Mouse (Mus musculus) ES-E14 (cell line): ENCODE measurements at regions not wholly inside any gene's neighbourhood (a gene's known extent, or its start where the extent isn't known, plus 50 kb on each side); places are given as distances from the start of the nearest gene placed in this dataset.
A peak's percentile ranks its signal among the peaks of the same experiment; 100 is the strongest.

Experiments
- DNase-seq: peaks from one replicate; pipeline ENCODE4 v3.0.0-alpha.2; 2013; ENCODE audit warnings: low read depth, low spot score
- H3K27ac ChIP-seq: 2 replicates; pipeline ENCODE4 v1.5.1; 2012; ENCODE audit warnings: low read depth, mild to moderate bottlenecking, low read length, moderate library complexity, mixed read lengths; ENCODE audit not compliant: poor library complexity, insufficient read depth, severe bottlenecking
- H3K36me3 ChIP-seq: 2 replicates; pipeline ENCODE4 v1.6.1; 2012; ENCODE audit warnings: mild to moderate bottlenecking, low read length, moderate library complexity, mixed read lengths; ENCODE audit not compliant: control insufficient read depth, poor library complexity, insufficient read depth, severe bottlenecking
- H3K4me1 ChIP-seq, 2 experiments: fragments of 150-350 bp in 1 of 2; sonication (generic) in 1 of 2; 2 replicates each; pipeline ENCODE4 v1.6.1; 2012; ENCODE audit warnings: low read length in 2 of 2, mild to moderate bottlenecking in 1 of 2, mixed read lengths in 1 of 2; ENCODE audit not compliant: control insufficient read depth in 2 of 2, insufficient read depth in 2 of 2, poor library complexity in 1 of 2
- H3K4me3 ChIP-seq, 2 experiments: fragments of 150-350 bp in 1 of 2; sonication (generic) in 1 of 2; 2 replicates each; pipeline ENCODE4 v1.5.1; 2012; ENCODE audit warnings: low read length in 2 of 2, low read depth in 1 of 2, mild to moderate bottlenecking in 1 of 2, mixed read lengths in 1 of 2; ENCODE audit not compliant: insufficient read depth in 1 of 2, poor library complexity in 1 of 2, severe bottlenecking in 1 of 2
- H3K9ac ChIP-seq: 2 replicates; pipeline ENCODE4 v1.6.1; 2012; ENCODE audit warnings: low read depth, mild to moderate bottlenecking, low read length, mixed read lengths; ENCODE audit not compliant: poor library complexity, insufficient read depth, severe bottlenecking
- H3K9me3 ChIP-seq: fragments of 150-350 bp; sonication (generic); 2 replicates; pipeline ENCODE4 v1.6.1; 2012; ENCODE audit warnings: low read depth, mild to moderate bottlenecking, low read length; ENCODE audit not compliant: control insufficient read depth, insufficient read depth
- CHD2 ChIP-seq: IDR thresholded peaks from 2 replicates; pipeline ENCODE4 v1.6.1; 2014; ENCODE audit warnings: mild to moderate bottlenecking, low read depth, low read length, inconsistent platforms
- HCFC1 ChIP-seq: IDR thresholded peaks from 2 replicates; pipeline ENCODE4 v1.6.1; 2012; ENCODE audit warnings: low read length, inconsistent platforms, borderline replicate concordance; ENCODE audit not compliant: insufficient read depth
- MAFK ChIP-seq: IDR thresholded peaks from 2 replicates; pipeline ENCODE4 v1.6.1; 2014; ENCODE audit warnings: mild to moderate bottlenecking, low read depth, low read length, inconsistent platforms; ENCODE audit not compliant: insufficient read depth
- ZC3H11A ChIP-seq: IDR thresholded peaks from 2 replicates; pipeline ENCODE4 v1.6.1; 2012; ENCODE audit warnings: low read depth, mild to moderate bottlenecking, inconsistent platforms, low read length, borderline replicate concordance
- ZNF384 ChIP-seq: IDR thresholded peaks from 2 replicates; pipeline ENCODE4 v1.6.1; 2012; ENCODE audit warnings: low read depth, low read length, inconsistent platforms
- in situ Hi-C, 2 experiments: fragments of 600-800 bp; cut with MboI; formaldehyde crosslinking; loops; one replicate each; pipeline ENCODE4 v1.15.1; 2025; ENCODE audit warnings: low sequenced_read_pairs in 2 of 2, inconsistent platforms in 1 of 2; ENCODE audit not compliant: unreplicated experiment in 2 of 2

GRCm38 (mm10) chr14:48907403-48907973 lies 158.4 kb upstream of the Ap5m1 start:
- TF ChIP-seq ZC3H11A (no peak), ZNF384 (no peak), HCFC1 (no peak), MAFK (no peak), CHD2 (no peak)
- in situ Hi-C loops, result no loop called here

GRCm38 (mm10) chr14:48906956-48907355 lies 158.9 kb upstream of the Ap5m1 start:
- no peak for DNase-seq
- in situ Hi-C loops, result no loop called here
- Histone ChIP-seq H3K9me3 (no peaks in the 10 kb centered on the region), H3K9ac (no peak overlapping the region), H3K36me3 (no peaks in the 10 kb centered on the region), H3K4me1 (peaks cover 0 to 2% of the 10 kb centered on the region in 2 experiments; a peak in 1 of 4 replicates), H3K27ac (no peak overlapping the region), H3K4me3 (no peak overlapping the region)
- TF ChIP-seq ZC3H11A (no peak), MAFK (no peak), ZNF384 (no peak), CHD2 (no peak), HCFC1 (no peak)

More at GRCm38 (mm10) chr14:48907403-48907973, 158.4 kb upstream of the Ap5m1 start:
- Histone ChIP-seq H3K9ac (no peak overlapping the region), H3K27ac (no peak overlapping the region), H3K36me3 (no peaks in the 10 kb centered on the region), H3K4me1 (peaks cover 0 to 2% of the 10 kb centered on the region in 2 experiments; a peak in 1 of 4 replicates), H3K4me3 (no peak overlapping the region), H3K9me3 (no peaks in the 10 kb centered on the region)
- no peak for DNase-seq

- Histone ChIP-seq H3K36me3 (no peaks in the 10 kb centered on the region), H3K4me3 (no peak overlapping the region), H3K9me3 (no peaks in the 10 kb centered on the region), H3K27ac (no peak overlapping the region), H3K4me1 (peaks cover 0 to 2% of the 10 kb centered on the region in 2 experiments; a peak in 1 of 4 replicates), H3K9ac (no peak overlapping the region)
- in situ Hi-C loops, result no loop called here
- TF ChIP-seq ZC3H11A (no peak), MAFK (no peak), CHD2 (no peak), ZNF384 (no peak), HCFC1 (no peak)
- no peak for DNase-seq
Observed at GRCm38 (mm10) chr14:48904576-48904975, 161.3 kb upstream of the Ap5m1 start.

DNA sequence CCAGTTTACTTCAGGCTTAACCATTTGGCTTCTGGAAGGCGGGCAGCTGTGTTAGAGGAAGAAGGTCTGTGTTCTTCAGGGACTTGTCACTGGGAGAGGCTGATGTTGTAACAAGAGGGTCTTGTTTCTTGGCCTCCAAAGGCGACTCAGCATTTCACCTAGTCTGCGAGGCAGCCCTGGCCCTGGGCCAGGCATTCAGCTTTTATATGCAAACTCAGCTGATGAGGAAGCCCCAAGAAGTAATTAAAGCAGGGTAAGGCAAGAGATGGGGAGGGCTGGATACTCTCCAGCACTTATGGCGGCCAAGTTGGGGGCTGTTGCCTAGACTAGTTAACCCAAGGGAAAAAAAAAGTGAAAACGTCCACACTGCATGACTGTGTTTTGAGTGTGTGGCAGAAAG lies 162.4 kb upstream of the Ap5m1 start:
- H3K36me3 ChIP-seq, result no peaks in the 10 kb centered on the region
- H3K4me1 ChIP-seq, result peaks cover 0 to 2% of the 10 kb centered on the region in 2 experiments; a peak in 1 of 4 replicates
- H3K4me3 ChIP-seq, result no peak overlapping the region
- TF ChIP-seq MAFK, result peak; percentile 52
- TF ChIP-seq HCFC1, result no peak
- DNase-seq, result no peak
- no peaks in the 10 kb centered on the region for H3K9me3 ChIP-seq
- H3K9ac ChIP-seq, result no peak overlapping the region
- H3K27ac ChIP-seq, result no peak overlapping the region
- in situ Hi-C loops, result no loop called here

GRCm38 (mm10) chr14:48900201-48900600 lies 165.7 kb upstream of the Ap5m1 start:
- Histone ChIP-seq H3K9ac (no peak overlapping the region), H3K27ac (no peak overlapping the region), H3K36me3 (no peaks in the 10 kb centered on the region), H3K9me3 (no peaks in the 10 kb centered on the region), H3K4me3 (no peak overlapping the region), H3K4me1 (peaks cover 0 to 2% of the 10 kb centered on the region in 2 experiments; a peak in 1 of 4 replicates)
- in situ Hi-C loops, result no loop called here
- no peak for DNase-seq
- no peak for TF ChIP-seq MAFK
- TF ChIP-seq CHD2, result no peak
- no peak for TF ChIP-seq ZC3H11A
- no peak for TF ChIP-seq HCFC1
- TF ChIP-seq ZNF384, result no peak
